Mouse (Mus musculus) MEL (cell line): Measurements from ENCODE around the gene Fam84b. TPM values are rescaled to one million over a fixed set of nuclear protein-coding genes. Genes with fewer than 3 reads are reported as not detected.

Source experiments
- DNase-seq: peaks from one replicate; pipeline ENCODE4 v3.0.0; 2011; ENCODE audit warnings: low read depth, low spot score
- H3K27ac ChIP-seq: 2 replicates; pipeline ENCODE4 v1.5.1; 2012; ENCODE audit warnings: low read depth, mild to moderate bottlenecking, control low read depth, low read length, moderate library complexity; ENCODE audit not compliant: control insufficient read depth
- H3K27me3 ChIP-seq, 2 experiments: fragments of 150-350 bp in 1 of 2; sonication (generic) in 1 of 2; 2 replicates each; pipeline ENCODE4 v1.6.1; 2012; ENCODE audit warnings: low read length in 2 of 2, mild to moderate bottlenecking in 2 of 2, improper control_type of control experiment in 1 of 2, moderate library complexity in 1 of 2; ENCODE audit not compliant: insufficient read depth in 2 of 2, control insufficient read depth in 1 of 2
- H3K36me3 ChIP-seq, 2 experiments: 2 replicates each; pipeline ENCODE4 v1.6.1; 2012 to 2014; ENCODE audit warnings: low read length in 2 of 2, improper control_type of control experiment in 1 of 2, inconsistent platforms in 1 of 2, mild to moderate bottlenecking in 1 of 2; ENCODE audit not compliant: insufficient read depth in 2 of 2, control insufficient read depth in 1 of 2
- H3K4me1 ChIP-seq, 2 experiments: fragments of 150-350 bp in 1 of 2; sonication (generic) in 1 of 2; 2 replicates each; pipeline ENCODE4 v1.6.1; 2012; ENCODE audit warnings: low read length in 2 of 2, improper control_type of control experiment in 1 of 2, mild to moderate bottlenecking in 1 of 2; ENCODE audit not compliant: insufficient read depth in 2 of 2, control insufficient read depth in 1 of 2
- H3K4me3 ChIP-seq, 2 experiments: fragments of 150-350 bp in 1 of 2; sonication (generic) in 1 of 2; 2 replicates each; pipeline ENCODE4 v1.5.1; 2012; ENCODE audit warnings: low read depth in 2 of 2, low read length in 2 of 2, mild to moderate bottlenecking in 2 of 2, moderate library complexity in 2 of 2, control low read depth in 1 of 2, improper control_type of control experiment in 1 of 2; ENCODE audit not compliant: control insufficient read depth in 1 of 2, insufficient read depth in 1 of 2
- H3K79me2 ChIP-seq: 2 replicates; pipeline ENCODE4 v1.6.1; 2012; ENCODE audit warnings: mild to moderate bottlenecking, low read length, moderate library complexity; ENCODE audit not compliant: control insufficient read depth, poor library complexity, insufficient read depth
- H3K9ac ChIP-seq: 2 replicates; pipeline ENCODE4 v1.6.1; 2012; ENCODE audit warnings: low read depth, mild to moderate bottlenecking, control low read depth, low read length, moderate library complexity; ENCODE audit not compliant: control insufficient read depth, poor library complexity, severe bottlenecking
- H3K9me3 ChIP-seq: fragments of 150-350 bp; sonication (generic); replicated peaks from 2 replicates; pipeline ENCODE4 v1.6.1; 2012; ENCODE audit warnings: mild to moderate bottlenecking, low read length, improper control_type of control experiment, moderate library complexity; ENCODE audit not compliant: insufficient read depth
- CHD2 ChIP-seq: IDR thresholded peaks from 2 replicates; pipeline ENCODE4 v1.6.1; 2011; ENCODE audit warnings: low read length, improper control_type of control experiment
- E2F4 ChIP-seq: IDR thresholded peaks from 2 replicates; pipeline ENCODE4 v1.6.1; 2011; ENCODE audit warnings: low read depth, low read length, improper control_type of control experiment, borderline replicate concordance
- ELF1 ChIP-seq: IDR thresholded peaks from 2 replicates; pipeline ENCODE4 v1.6.1; 2014; ENCODE audit warnings: low read depth, mild to moderate bottlenecking, inconsistent platforms, low read length, improper control_type of control experiment, moderate library complexity
- GATA1 ChIP-seq: IDR thresholded peaks from 2 replicates; pipeline ENCODE4 v1.6.1; 2011; ENCODE audit warnings: low read depth, low read length, improper control_type of control experiment
- MAFK ChIP-seq: IDR thresholded peaks from 2 replicates; pipeline ENCODE4 v1.6.1; 2011; ENCODE audit warnings: low read depth, mild to moderate bottlenecking, low read length, improper control_type of control experiment, borderline replicate concordance
- MAX ChIP-seq: IDR thresholded peaks from 2 replicates; pipeline ENCODE4 v1.6.1; 2011; ENCODE audit warnings: low read length, improper control_type of control experiment
- MYB ChIP-seq: IDR thresholded peaks from 2 replicates; pipeline ENCODE4 v1.6.1; 2011; ENCODE audit warnings: mild to moderate bottlenecking, low read depth, low read length, improper control_type of control experiment
- NELFE ChIP-seq: IDR thresholded peaks from 2 replicates; pipeline ENCODE4 v1.6.1; 2011; ENCODE audit warnings: low read depth, low read length, improper control_type of control experiment
- RAD21 ChIP-seq: IDR thresholded peaks from 2 replicates; pipeline ENCODE4 v1.6.1; 2011; ENCODE audit warnings: mild to moderate bottlenecking, low read depth, low read length, improper control_type of control experiment
- SIN3A ChIP-seq: IDR thresholded peaks from 2 replicates; pipeline ENCODE4 v1.6.1; 2012; ENCODE audit warnings: low read length, improper control_type of control experiment, inconsistent platforms
- SMC3 ChIP-seq: IDR thresholded peaks from 2 replicates; pipeline ENCODE4 v1.6.1; 2011; ENCODE audit warnings: low read depth, low read length, improper control_type of control experiment
- TAL1 ChIP-seq: IDR thresholded peaks from 2 replicates; pipeline ENCODE4 v1.6.1; 2012; ENCODE audit warnings: mild to moderate bottlenecking, inconsistent platforms, low read length, moderate library complexity, mixed read lengths
- TCF12 ChIP-seq: IDR thresholded peaks from 2 replicates; pipeline ENCODE4 v1.6.1; 2014; ENCODE audit warnings: low read depth, mild to moderate bottlenecking, inconsistent platforms, low read length, improper control_type of control experiment, moderate library complexity
- ZNF384 ChIP-seq: IDR thresholded peaks from 2 replicates; pipeline ENCODE4 v1.6.1; 2012; ENCODE audit warnings: low read depth, mild to moderate bottlenecking, inconsistent platforms, low read length, improper control_type of control experiment
- polyA plus RNA-seq, 2 experiments: library from polyadenylated mRNA; stranded (reverse) in 1 of 2; unstranded in 1 of 2; fragments of >175 nt in 1 of 2; fragments of >200 nt in 1 of 2; gene quantifications; 2 replicates each; pipeline versions ENCODE4 v1.2.1 to v1.2.4; 2012; ENCODE audit warnings: low replicate concordance in 2 of 2, low read depth in 1 of 2; ENCODE audit not compliant: insufficient read length in 2 of 2, insufficient read depth in 1 of 2, missing spikeins in 1 of 2
- total RNA-seq: library from RNA; depleted of rRNA; stranded (reverse); fragments of 300-350 nt; gene quantifications from 2 replicates; pipeline ENCODE4 v1.2.3, GENCODE M21; 2012

Fam84b gene
- total and polyA plus RNA-seq, 3 experiments, result not detected

DNA sequence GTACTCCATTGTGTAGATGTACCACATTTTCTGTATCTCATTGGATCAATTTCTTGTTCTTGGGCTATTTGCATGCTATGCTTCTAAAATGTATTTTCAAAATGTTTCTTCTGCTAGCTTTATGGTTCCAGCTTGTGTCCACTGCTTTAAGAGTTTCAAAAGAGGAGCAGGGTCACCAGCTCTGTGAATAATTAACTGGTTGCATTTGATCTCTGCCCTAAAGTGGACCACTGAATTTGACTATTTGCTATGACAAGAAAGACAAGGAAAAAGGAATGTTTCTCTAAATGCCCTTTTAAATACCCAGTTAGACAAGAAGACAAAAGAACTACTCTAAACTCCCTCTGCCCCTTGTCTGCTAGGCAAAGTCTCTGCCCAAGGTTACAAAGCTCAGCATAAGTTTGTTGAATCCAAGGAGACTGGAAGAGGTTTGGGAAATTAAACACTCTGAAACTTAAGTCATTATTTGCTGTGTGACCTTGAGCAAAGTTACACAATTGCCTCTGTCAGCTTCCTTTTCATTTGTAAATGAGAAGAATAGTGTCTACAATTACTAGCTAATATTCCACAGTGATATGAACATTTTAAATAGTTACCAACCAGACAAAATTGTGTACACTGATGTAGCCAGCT lies 60.4 kb downstream of the Fam84b start:
- Histone ChIP-seq H3K9me3 (no peaks in the 10 kb centered on the region), H3K27ac (no peak overlapping the region), H3K36me3 (no peaks in the 10 kb centered on the region), H3K4me1 (no peaks in the 10 kb centered on the region), H3K27me3 (no peaks in the 10 kb centered on the region), H3K4me3 (no peak overlapping the region), H3K79me2 (no peaks in the 10 kb centered on the region), H3K9ac (no peak overlapping the region)
- TF ChIP-seq CHD2 (no peak), SMC3 (no peak), SIN3A (no peak)
- no peak for DNase-seq

DNA sequence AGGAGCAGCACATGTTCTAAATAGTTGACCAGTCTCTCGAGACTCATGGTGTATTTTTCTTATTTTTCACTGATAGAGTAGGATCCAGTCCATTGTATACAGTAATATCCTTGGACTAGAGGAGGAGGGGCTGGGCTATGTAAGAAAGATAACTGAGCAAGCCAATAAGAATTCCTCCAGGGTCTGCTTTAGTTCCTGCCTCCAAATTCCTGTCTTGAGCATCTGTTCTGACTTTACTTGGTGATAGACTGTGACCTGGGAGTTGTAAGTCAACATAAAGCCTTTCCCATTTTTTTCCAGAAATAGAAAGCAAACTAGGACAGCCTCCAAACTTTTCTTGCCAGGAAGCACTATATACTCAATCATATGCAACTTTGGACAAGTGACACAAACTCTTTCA lies 64.5 kb downstream of the Fam84b start:
- DNase-seq, result no peak
- Histone ChIP-seq H3K4me3 (no peak overlapping the region), H3K4me1 (no peaks in the 10 kb centered on the region), H3K27me3 (no peaks in the 10 kb centered on the region), H3K27ac (no peak overlapping the region), H3K36me3 (no peaks in the 10 kb centered on the region), H3K9ac (no peak overlapping the region), H3K9me3 (no peaks in the 10 kb centered on the region), H3K79me2 (no peaks in the 10 kb centered on the region)
- TF ChIP-seq ZNF384, result no peak

DNA sequence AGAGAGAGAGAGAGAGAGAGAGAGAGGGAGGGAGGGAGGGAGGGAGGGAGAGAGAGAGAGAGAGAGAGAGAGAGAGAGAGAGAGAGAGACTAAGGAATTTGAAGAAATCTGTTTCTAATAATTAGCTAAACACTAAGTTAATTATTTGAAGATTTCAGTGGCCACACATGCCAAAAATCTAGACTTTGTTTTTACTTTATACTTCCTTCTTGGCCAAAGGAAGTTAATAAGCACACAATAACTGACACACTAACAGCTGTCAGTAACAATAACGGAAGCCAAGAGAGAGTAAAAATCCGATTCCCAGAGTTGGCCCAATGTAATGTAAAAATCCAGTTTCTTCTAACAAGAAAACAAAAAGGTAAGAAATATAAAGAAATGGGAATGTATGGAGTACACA lies 69.8 kb downstream of the Fam84b start:
- Histone ChIP-seq H3K9ac (no peak overlapping the region), H3K4me3 (no peak overlapping the region), H3K36me3 (no peaks in the 10 kb centered on the region), H3K27me3 (no peaks in the 10 kb centered on the region), H3K9me3 (no peaks in the 10 kb centered on the region), H3K4me1 (no peaks in the 10 kb centered on the region), H3K27ac (no peak overlapping the region), H3K79me2 (no peaks in the 10 kb centered on the region)
- TF ChIP-seq ELF1 (no peak), ZNF384 (no peak), MYB (no peak), CHD2 (no peak), TCF12 (no peak), GATA1 (no peak), E2F4 (no peak), TAL1 (no peak), MAFK (no peak), MAX (no peak), RAD21 (no peak), NELFE (no peak)
- DNase-seq, result no peak
